Mouse (Mus musculus): ENCODE data around the gene Rsrp1. TPM values are rescaled to one million over a fixed set of nuclear protein-coding genes. Genes with fewer than 3 reads are reported as not detected.

Rsrp1 gene
- polyA plus RNA-seq (2017; shearing (Covaris generic)): 295 TPM

DNA sequence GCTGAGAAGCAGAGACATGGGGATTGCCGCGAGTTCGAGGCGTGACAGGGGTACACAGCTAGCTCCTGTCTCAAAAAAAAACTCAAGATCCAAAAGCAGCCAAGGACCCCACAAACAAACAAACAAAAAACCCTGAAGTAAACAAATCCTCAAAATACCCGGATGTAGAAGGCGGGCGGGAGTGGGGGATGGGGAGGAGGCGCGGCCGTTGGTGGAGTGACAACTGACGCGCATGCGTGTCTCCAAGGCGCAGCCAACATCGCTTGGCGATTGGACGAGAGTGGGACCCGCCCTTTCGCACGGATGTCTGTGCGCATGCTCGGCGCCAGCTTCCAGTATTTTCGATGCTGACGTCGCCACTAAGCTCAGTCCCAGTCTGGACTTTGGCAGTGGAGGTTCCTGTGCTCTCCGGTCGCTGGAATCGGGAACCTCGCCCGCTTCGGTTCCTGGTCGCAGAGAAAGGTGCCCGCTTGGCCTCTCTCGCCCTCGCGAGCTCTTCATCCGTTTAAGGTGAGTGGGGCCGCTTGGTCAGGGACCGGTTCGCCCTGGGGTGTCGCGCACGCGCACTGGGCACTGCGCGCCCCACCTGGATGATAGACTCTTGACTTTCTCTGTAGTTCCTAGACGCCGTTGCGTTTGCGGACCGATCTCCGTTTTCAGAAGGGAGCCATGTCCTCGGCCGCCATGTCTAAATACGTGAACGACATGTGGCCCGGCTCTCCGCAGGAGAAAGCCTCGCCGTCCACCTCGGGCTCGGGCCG lies at the start of gene Rsrp1:
TSS of gene Rsrp1 (plus strand) at position 335 of the 761 bp plus-strand sequence.

DNA sequence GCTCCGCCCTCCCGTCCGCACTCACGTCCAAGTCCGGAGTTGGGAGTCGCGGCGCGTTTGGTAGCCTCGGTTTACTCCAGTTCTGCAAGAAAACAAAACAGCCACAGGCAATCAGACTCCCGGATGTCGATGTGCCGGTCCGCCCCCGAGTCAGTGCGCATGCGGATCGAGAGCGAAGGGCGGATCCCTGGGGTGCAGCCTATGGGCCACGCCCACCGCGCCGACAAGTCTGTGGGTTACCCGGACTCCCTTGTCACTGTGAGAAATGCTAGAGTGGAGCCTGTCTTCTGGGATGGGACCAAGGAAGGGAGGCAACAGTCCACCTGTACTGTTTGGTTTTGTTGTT lies 8.6 kb upstream of the Rsrp1 start, which contains the start of gene Tmem50a:
TSS of gene Tmem50a (minus strand) at position 161 of the 346 bp plus-strand sequence.

DNA sequence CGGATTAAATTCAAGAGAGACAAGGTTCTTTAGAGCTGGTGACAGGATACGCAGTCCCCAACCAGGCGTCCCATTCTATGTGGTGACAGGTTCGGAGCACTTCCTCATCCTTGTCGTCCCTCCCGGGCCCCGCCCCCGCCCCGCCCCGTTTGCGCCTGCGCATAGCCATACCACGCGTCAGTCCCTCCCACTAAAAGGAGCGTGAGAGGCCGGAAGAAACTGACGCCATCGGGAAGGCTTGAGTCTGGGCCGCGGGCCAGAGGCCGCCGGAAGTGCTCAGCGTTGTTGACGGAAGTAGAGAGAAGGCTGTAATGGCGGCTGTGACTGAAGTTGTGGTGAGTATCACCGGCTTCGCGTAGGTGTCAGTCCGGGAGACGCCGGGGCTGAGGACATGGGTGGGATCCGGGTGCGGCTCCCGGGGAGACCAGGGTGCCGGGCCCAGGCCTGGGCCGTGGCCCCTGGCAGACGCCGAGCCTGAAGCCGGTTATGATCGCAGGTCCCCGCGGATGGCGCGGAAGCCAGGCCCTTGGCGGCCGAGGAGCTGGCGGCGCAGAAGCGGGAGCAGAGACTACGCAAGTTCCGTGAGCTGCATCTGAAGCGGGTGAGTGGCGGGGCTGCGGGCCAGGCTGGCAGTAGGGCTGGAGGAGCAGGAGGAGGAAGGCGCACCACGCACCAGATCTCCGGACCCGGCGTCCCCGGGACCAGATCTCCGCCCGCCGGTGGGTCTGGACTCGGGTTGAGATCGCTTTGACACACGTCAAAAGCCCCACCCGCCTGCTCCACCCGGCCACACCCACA lies 7.5 kb downstream of the Rsrp1 start, which contains the start of gene Syf2:
TSS of gene Syf2 (plus strand) at position 215 of the 798 bp plus-strand sequence.

Other genes starting within 250 kb of the Rsrp1 start
- gene Man1c1, start 219.3 kb upstream of the Rsrp1 start, polyA plus RNA-seq (2017; shearing (Covaris generic)): 1.0 TPM
- 53.5 TPM for gene Ldlrap1, start 155.6 kb upstream of the Rsrp1 start, polyA plus RNA-seq (2017; shearing (Covaris generic))
- gene Maco1, start 70.2 kb upstream of the Rsrp1 start, polyA plus RNA-seq (2017; shearing (Covaris generic)): 6.6 TPM
- 0.65 TPM for gene Rhd, start 59.1 kb upstream of the Rsrp1 start, polyA plus RNA-seq (2017; shearing (Covaris generic))
- gene Tmem50a, start 8.6 kb upstream of the Rsrp1 start, polyA plus RNA-seq (2017; shearing (Covaris generic)): 468 TPM
- gene Syf2, start 7.3 kb downstream of the Rsrp1 start, polyA plus RNA-seq (2017; shearing (Covaris generic)): 235 TPM
- 10.0 TPM for gene Runx3, start 197.1 kb downstream of the Rsrp1 start, polyA plus RNA-seq (2017; shearing (Covaris generic))